Mouse (Mus musculus) MEL (cell line): ENCODE measurements around the gene Cpt2. TPM values are rescaled to one million over a fixed set of nuclear protein-coding genes. Genes with fewer than 3 reads are reported as not detected.

Source experiments
- DNase-seq: peaks from one replicate; pipeline ENCODE4 v3.0.0; 2011; ENCODE audit warnings: low read depth, low spot score
- H3K27ac ChIP-seq: 2 replicates; pipeline ENCODE4 v1.5.1; 2012; ENCODE audit warnings: low read depth, mild to moderate bottlenecking, control low read depth, low read length, moderate library complexity; ENCODE audit not compliant: control insufficient read depth
- H3K27me3 ChIP-seq, 2 experiments: fragments of 150-350 bp in 1 of 2; sonication (generic) in 1 of 2; 2 replicates each; pipeline ENCODE4 v1.6.1; 2012; ENCODE audit warnings: low read length in 2 of 2, mild to moderate bottlenecking in 2 of 2, improper control_type of control experiment in 1 of 2, moderate library complexity in 1 of 2; ENCODE audit not compliant: insufficient read depth in 2 of 2, control insufficient read depth in 1 of 2
- H3K36me3 ChIP-seq, 2 experiments: 2 replicates each; pipeline ENCODE4 v1.6.1; 2012 to 2014; ENCODE audit warnings: low read length in 2 of 2, improper control_type of control experiment in 1 of 2, inconsistent platforms in 1 of 2, mild to moderate bottlenecking in 1 of 2; ENCODE audit not compliant: insufficient read depth in 2 of 2, control insufficient read depth in 1 of 2
- H3K4me1 ChIP-seq, 2 experiments: fragments of 150-350 bp in 1 of 2; sonication (generic) in 1 of 2; 2 replicates each; pipeline ENCODE4 v1.6.1; 2012; ENCODE audit warnings: low read length in 2 of 2, improper control_type of control experiment in 1 of 2, mild to moderate bottlenecking in 1 of 2; ENCODE audit not compliant: insufficient read depth in 2 of 2, control insufficient read depth in 1 of 2
- H3K4me3 ChIP-seq, 2 experiments: fragments of 150-350 bp in 1 of 2; sonication (generic) in 1 of 2; 2 replicates each; pipeline ENCODE4 v1.5.1; 2012; ENCODE audit warnings: low read depth in 2 of 2, low read length in 2 of 2, mild to moderate bottlenecking in 2 of 2, moderate library complexity in 2 of 2, control low read depth in 1 of 2, improper control_type of control experiment in 1 of 2; ENCODE audit not compliant: control insufficient read depth in 1 of 2, insufficient read depth in 1 of 2
- H3K79me2 ChIP-seq: 2 replicates; pipeline ENCODE4 v1.6.1; 2012; ENCODE audit warnings: mild to moderate bottlenecking, low read length, moderate library complexity; ENCODE audit not compliant: control insufficient read depth, poor library complexity, insufficient read depth
- H3K9ac ChIP-seq: 2 replicates; pipeline ENCODE4 v1.6.1; 2012; ENCODE audit warnings: low read depth, mild to moderate bottlenecking, control low read depth, low read length, moderate library complexity; ENCODE audit not compliant: control insufficient read depth, poor library complexity, severe bottlenecking
- H3K9me3 ChIP-seq: fragments of 150-350 bp; sonication (generic); replicated peaks from 2 replicates; pipeline ENCODE4 v1.6.1; 2012; ENCODE audit warnings: mild to moderate bottlenecking, low read length, improper control_type of control experiment, moderate library complexity; ENCODE audit not compliant: insufficient read depth
- CHD2 ChIP-seq: IDR thresholded peaks from 2 replicates; pipeline ENCODE4 v1.6.1; 2011; ENCODE audit warnings: low read length, improper control_type of control experiment
- KAT2A ChIP-seq: conservative IDR thresholded peaks from 2 replicates; pipeline ENCODE4 v1.6.1; 2012; ENCODE audit warnings: low read depth, low read length, improper control_type of control experiment, inconsistent platforms
- MAFK ChIP-seq: IDR thresholded peaks from 2 replicates; pipeline ENCODE4 v1.6.1; 2011; ENCODE audit warnings: low read depth, mild to moderate bottlenecking, low read length, improper control_type of control experiment, borderline replicate concordance
- MAZ ChIP-seq: IDR thresholded peaks from 2 replicates; pipeline ENCODE4 v1.6.1; 2012; ENCODE audit warnings: low read depth, mild to moderate bottlenecking, inconsistent platforms, low read length, improper control_type of control experiment
- MEF2A ChIP-seq: IDR thresholded peaks from 2 replicates; pipeline ENCODE4 v1.6.1; 2014; ENCODE audit warnings: low read depth, mild to moderate bottlenecking, inconsistent platforms, low read length, improper control_type of control experiment; ENCODE audit not compliant: poor library complexity, insufficient replicate concordance, severe bottlenecking; ENCODE audit errors: extremely low read depth
- MYB ChIP-seq: IDR thresholded peaks from 2 replicates; pipeline ENCODE4 v1.6.1; 2011; ENCODE audit warnings: mild to moderate bottlenecking, low read depth, low read length, improper control_type of control experiment
- NELFE ChIP-seq: IDR thresholded peaks from 2 replicates; pipeline ENCODE4 v1.6.1; 2011; ENCODE audit warnings: low read depth, low read length, improper control_type of control experiment
- POLR2A ChIP-seq, 2 experiments: IDR thresholded peaks; 2 replicates each; pipeline ENCODE4 v1.6.1; 2011 to 2012; ENCODE audit warnings: low read length in 2 of 2, mild to moderate bottlenecking in 2 of 2, control low read depth in 1 of 2, improper control_type of control experiment in 1 of 2, low read depth in 1 of 2, moderate library complexity in 1 of 2; ENCODE audit not compliant: control insufficient read depth in 1 of 2, insufficient read depth in 1 of 2, poor library complexity in 1 of 2
- POLR2AphosphoS5 ChIP-seq: IDR thresholded peaks from 2 replicates; pipeline ENCODE4 v1.6.1; 2012; ENCODE audit warnings: low read depth, borderline replicate concordance, mild to moderate bottlenecking, inconsistent platforms, low read length, moderate library complexity, mixed read lengths
- RAD21 ChIP-seq: IDR thresholded peaks from 2 replicates; pipeline ENCODE4 v1.6.1; 2011; ENCODE audit warnings: mild to moderate bottlenecking, low read depth, low read length, improper control_type of control experiment
- RCOR1 ChIP-seq: IDR thresholded peaks from 2 replicates; pipeline ENCODE4 v1.6.1; 2012; ENCODE audit warnings: low read depth, mild to moderate bottlenecking, inconsistent platforms, low read length, improper control_type of control experiment
- SIN3A ChIP-seq: IDR thresholded peaks from 2 replicates; pipeline ENCODE4 v1.6.1; 2012; ENCODE audit warnings: low read length, improper control_type of control experiment, inconsistent platforms
- TBP ChIP-seq: IDR thresholded peaks from 2 replicates; pipeline ENCODE4 v1.8.0; 2011; ENCODE audit warnings: low read depth, low read length, improper control_type of control experiment
- USF1 ChIP-seq: IDR thresholded peaks from 2 replicates; pipeline ENCODE4 v1.6.1; 2014; ENCODE audit warnings: low read depth, mild to moderate bottlenecking, inconsistent platforms, low read length, improper control_type of control experiment, moderate library complexity
- ZKSCAN1 ChIP-seq: IDR thresholded peaks from 2 replicates; pipeline ENCODE4 v1.6.1; 2012; ENCODE audit warnings: low read depth, mild to moderate bottlenecking, inconsistent platforms, low read length, improper control_type of control experiment, moderate library complexity
- ZNF384 ChIP-seq: IDR thresholded peaks from 2 replicates; pipeline ENCODE4 v1.6.1; 2012; ENCODE audit warnings: low read depth, mild to moderate bottlenecking, inconsistent platforms, low read length, improper control_type of control experiment
- polyA plus RNA-seq, 2 experiments: library from polyadenylated mRNA; stranded (reverse) in 1 of 2; unstranded in 1 of 2; fragments of >175 nt in 1 of 2; fragments of >200 nt in 1 of 2; gene quantifications; 2 replicates each; pipeline versions ENCODE4 v1.2.1 to v1.2.4; 2012; ENCODE audit warnings: low replicate concordance in 2 of 2, low read depth in 1 of 2; ENCODE audit not compliant: insufficient read length in 2 of 2, insufficient read depth in 1 of 2, missing spikeins in 1 of 2
- total RNA-seq: library from RNA; depleted of rRNA; stranded (reverse); fragments of 300-350 nt; gene quantifications from 2 replicates; pipeline ENCODE4 v1.2.3, GENCODE M21; 2012

Cpt2 gene
- total and polyA plus RNA-seq, 3 experiments = 14.0 to 37.6 TPM; not detected in 1

DNA sequence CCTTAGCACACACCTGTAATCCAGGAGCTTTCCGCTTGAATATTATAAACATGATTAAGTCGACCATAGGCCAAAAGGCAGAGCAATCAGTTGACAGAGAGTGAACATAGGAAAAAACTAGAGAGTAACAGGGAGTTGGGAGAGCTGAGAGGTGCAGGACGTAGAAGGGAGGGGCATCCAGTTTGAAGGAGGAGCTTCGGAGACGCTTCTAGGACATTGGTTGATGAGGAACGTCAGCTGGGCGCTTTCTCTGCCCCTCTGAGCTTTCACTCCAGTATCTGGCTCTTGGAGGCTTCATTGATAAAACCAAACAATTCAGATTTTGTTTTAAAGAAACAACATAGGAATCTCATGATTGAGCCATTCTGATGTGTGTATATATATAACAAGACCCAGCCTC, 37.0 kb downstream of the Cpt2 start:
- TF ChIP-seq MAZ (no peak), NELFE (no peak), RAD21 (no peak), POLR2A (IDR thresholded peaks at IDR 0.05; ENCODE audit: control insufficient read depth in 1 of 2, insufficient read depth in 1 of 2, low read depth in 1 of 2, low read length in 2 of 2, poor library complexity in 1 of 2) (no peak), POLR2AphosphoS5 (no peak), MEF2A (no peak), SIN3A (no peak), CHD2 (no peak), KAT2A (no peak), RCOR1 (no peak), ZKSCAN1 (no peak), ZNF384 (no peak), MYB (no peak)
- Histone ChIP-seq H3K9me3 (no peaks in the 10 kb centered on the region), H3K27ac (no peak overlapping the region), H3K27me3 (no peaks in the 10 kb centered on the region), H3K9ac (no peak overlapping the region), H3K36me3 (peaks cover 4 to 9% of the 10 kb centered on the region in 2 experiments; a peak in 3 of 4 replicates), H3K4me3 (no peak overlapping the region), H3K79me2 (no peaks in the 10 kb centered on the region; the same call in 1 of the 2 replicates), H3K4me1 (peaks cover 0 to 11% of the 10 kb centered on the region in 2 experiments; a peak in 1 of 4 replicates)
- DNase-seq = no peak

DNA sequence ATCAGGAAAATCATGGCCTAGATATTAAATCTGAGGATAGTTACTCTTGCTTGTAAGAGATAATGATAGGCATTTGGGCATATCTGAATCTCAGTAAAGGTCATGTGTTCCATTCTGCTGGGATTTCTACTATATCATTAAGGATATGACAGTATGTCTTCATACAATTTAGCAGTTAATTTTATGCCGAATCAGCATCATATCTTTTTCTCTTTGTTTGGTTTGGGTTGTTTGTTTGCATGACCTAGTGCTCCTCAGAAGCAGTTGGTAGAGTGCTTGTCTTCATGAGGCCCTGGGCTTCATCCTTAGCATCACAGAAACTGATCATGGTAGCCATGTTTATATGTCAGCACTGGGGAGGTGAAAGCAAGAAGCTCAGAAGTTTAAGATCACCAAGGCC, 41.8 kb downstream of the Cpt2 start:
- DNase-seq = no peak
- Histone ChIP-seq H3K27me3 (no peaks in the 10 kb centered on the region), H3K9me3 (no peaks in the 10 kb centered on the region), H3K4me1 (peaks cover 0 to 10% of the 10 kb centered on the region in 2 experiments; a peak in 3 of 4 replicates), H3K79me2 (peaks cover 9% of the 10 kb centered on the region), H3K36me3 (peaks cover 6 to 9% of the 10 kb centered on the region in 2 experiments; a peak in 3 of 4 replicates), H3K27ac (no peak overlapping the region), H3K4me3 (no peak overlapping the region), H3K9ac (no peak overlapping the region)
- TF ChIP-seq NELFE = no peak
- no peak for TF ChIP-seq TBP
- no peak for TF ChIP-seq USF1
- 0 out of 2 replicates have a peak, but pooled peaks have one; percentile 11 for TF ChIP-seq MAFK
